Mouse (Mus musculus) heart, postnatal 4 days (tissue): ENCODE results near the gene Zc3h18. TPM values are rescaled to one million over a fixed set of nuclear protein-coding genes. Genes with fewer than 3 reads are reported as not detected.

Experiments used
- total RNA-seq, 2 experiments: library from RNA; stranded (reverse); gene quantifications; 2 replicates each; pipeline ENCODE4 v1.2.3; 2021

Gene Zc3h18
- total RNA-seq, 2 experiments from 2014 or later, result 28.4 to 31.1 TPM

Other genes starting within 250 kb of the Zc3h18 start
- gene Zfpm1, start 94.5 kb upstream of the Zc3h18 start, total RNA-seq, result 10 to 100 TPM; 45.7 to 47.0 TPM
- not detected for gene Trhr2, start 15.9 kb upstream of the Zc3h18 start, total RNA-seq
- gene Il17c, start 45.4 kb downstream of the Zc3h18 start, total RNA-seq, result not detected
- gene Cyba, start 56.3 kb downstream of the Zc3h18 start, total RNA-seq, result 10 to 100 TPM; 59.7 to 69.2 TPM
- gene Mvd, start 66.8 kb downstream of the Zc3h18 start, total RNA-seq, result 1 to 10 TPM; 8.0 to 8.4 TPM
- gene Snai3, start 84.1 kb downstream of the Zc3h18 start, total RNA-seq, result under 1 TPM; 0.55 to 0.63 TPM
- 10 to 100 TPM; 24.3 to 27.4 TPM for gene Rnf166, start 99.5 kb downstream of the Zc3h18 start, total RNA-seq
- gene Ctu2, start 99.5 kb downstream of the Zc3h18 start, total RNA-seq, result 10 to 100 TPM; 16.2 to 22.4 TPM
- 10 to 100 TPM; 53.7 to 55.4 TPM for gene Piezo1, start 174.7 kb downstream of the Zc3h18 start, total RNA-seq
- gene Cdt1, start 191.4 kb downstream of the Zc3h18 start, total RNA-seq, result 10 to 100 TPM; 36.5 to 38.2 TPM
- gene Aprt, start 200.3 kb downstream of the Zc3h18 start, total RNA-seq, result 10 to 100 TPM; 58.5 to 58.8 TPM
- gene Galns, start 234.9 kb downstream of the Zc3h18 start, total RNA-seq, result 10 to 100 TPM in 1 of 2 experiments, 1 to 10 TPM in 1; 9.2 to 10.6 TPM
- gene Trappc2l, start 235.0 kb downstream of the Zc3h18 start, total RNA-seq, result 10 to 100 TPM; 48.7 to 56.3 TPM
- gene Pabpn1l, start 246.1 kb downstream of the Zc3h18 start, total RNA-seq, result not detected